Mouse (Mus musculus) R1 (cell line): ENCODE results near the gene Ncan.
A peak's percentile ranks its signal among the peaks of the same experiment; 100 is the strongest.

Experiments
- DNase-seq: peaks from one replicate; pipeline ENCODE4 v3.0.0-alpha.2; 2018; ENCODE audit warnings: low read depth, low spot score

Ncan gene

GRCm38 (mm10) chr8:70120667-70121066 lies at the start of gene Ncan:
TSS of gene Ncan (minus strand) at chr8:70120873.
- peak; percentile 94 for DNase-seq

DNA sequence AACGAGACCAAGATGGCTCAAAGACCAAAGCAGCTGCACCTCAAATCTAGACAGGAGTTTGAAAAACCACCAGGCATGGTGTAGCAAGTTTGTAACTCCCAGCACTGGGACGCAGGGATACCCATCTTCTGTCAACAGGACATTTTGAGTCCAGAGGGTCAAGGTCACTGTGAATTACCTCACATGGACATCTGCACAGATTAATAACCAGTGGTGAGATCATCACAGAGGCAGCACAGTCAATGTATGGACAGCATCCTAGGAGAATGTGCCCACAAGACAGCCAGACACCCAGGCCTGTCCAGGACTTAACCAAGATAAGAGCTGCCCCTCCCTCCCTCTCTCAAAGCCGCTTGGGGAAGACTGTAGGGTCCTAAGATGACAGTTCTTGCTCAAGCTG lies 49.4 kb upstream of the Ncan start:
- no peak for DNase-seq

GRCm38 (mm10) chr8:70166504-70167110 lies 45.9 kb upstream of the Ncan start:
- peak; percentile 75 for DNase-seq

DNA sequence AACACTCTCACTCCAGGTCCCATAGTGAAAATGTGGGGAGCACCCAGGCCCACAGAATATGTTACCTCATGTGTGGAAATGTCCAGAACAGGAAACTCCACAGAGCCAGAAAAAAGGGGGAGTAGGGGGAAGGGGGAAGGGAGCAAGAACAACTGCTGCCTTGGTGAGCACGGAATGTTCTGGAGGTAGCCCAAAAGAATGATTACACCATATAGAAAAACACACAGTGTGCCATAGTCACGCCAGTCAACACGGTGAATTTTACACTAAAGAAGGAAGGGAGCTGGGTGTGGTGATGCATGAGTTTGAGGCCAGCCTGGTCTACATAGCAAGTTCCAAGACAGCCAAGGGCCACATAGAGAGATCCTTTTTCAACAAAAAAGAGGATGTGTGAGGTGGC lies 42.6 kb upstream of the Ncan start:
- DNase-seq, result no peak

DNA sequence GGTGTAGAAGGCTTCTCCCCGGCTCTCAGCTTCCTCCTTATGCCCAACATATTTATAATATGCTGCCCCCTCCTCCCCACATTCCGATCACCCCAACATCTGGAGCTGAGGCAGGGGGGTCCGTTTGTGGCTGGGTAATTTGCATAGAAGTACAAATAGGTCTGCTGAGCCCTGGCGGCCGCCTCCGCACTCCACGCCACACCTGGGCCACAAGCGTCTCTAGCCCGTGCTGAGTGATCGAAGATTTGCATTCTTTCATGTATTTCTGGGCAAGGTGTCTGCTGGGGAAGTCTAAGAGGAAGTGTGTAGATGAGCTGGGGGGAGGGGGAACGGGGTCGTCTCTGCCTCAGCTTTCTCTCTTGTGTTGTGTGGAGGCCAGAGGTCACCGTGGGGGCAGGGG lies 39.3 kb upstream of the Ncan start:
- DNase-seq, result no peak

- DNase-seq, result no peak
Observed at GRCm38 (mm10) chr8:70159211-70159610, 38.5 kb upstream of the Ncan start.

- DNase-seq, result peak; percentile 82
Observed at GRCm38 (mm10) chr8:70158069-70158853, 37.6 kb upstream of the Ncan start.

DNA sequence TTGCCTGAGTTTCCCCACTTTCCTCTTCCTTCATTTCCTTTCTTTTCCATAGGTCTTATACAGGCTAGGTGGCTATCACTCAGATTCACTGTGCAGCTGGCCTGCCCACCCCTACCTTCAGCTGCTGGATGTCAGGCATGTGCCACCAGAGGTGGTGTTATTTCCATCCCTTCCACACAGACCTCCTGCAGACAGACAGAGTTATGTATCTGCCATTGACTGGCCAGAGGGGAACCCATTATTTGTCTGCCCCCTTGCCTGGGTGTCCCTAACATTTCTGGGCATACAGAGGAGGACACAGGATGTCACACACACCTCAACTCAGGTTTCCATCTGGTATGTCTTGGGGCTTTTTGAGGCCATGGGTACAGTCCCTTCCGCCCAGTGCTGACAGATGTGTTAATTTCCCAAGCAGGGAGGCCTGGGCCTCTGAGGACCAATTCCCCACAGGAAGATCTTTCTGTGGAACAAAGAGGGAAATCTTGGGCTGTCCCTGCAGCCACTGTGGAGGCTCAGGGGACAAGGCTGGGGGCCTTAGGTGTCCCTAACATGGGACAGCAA lies 36.6 kb upstream of the Ncan start:
- DNase-seq, result no peak

- peak; percentile 93 for DNase-seq
Observed at GRCm38 (mm10) chr8:70152537-70153257, 32.0 kb upstream of the Ncan start.

GRCm38 (mm10) chr8:70150158-70150557 lies 29.5 kb upstream of the Ncan start:
- no peak for DNase-seq

- no peak for DNase-seq
Observed at GRCm38 (mm10) chr8:70147678-70148607, 27.3 kb upstream of the Ncan start.

DNA sequence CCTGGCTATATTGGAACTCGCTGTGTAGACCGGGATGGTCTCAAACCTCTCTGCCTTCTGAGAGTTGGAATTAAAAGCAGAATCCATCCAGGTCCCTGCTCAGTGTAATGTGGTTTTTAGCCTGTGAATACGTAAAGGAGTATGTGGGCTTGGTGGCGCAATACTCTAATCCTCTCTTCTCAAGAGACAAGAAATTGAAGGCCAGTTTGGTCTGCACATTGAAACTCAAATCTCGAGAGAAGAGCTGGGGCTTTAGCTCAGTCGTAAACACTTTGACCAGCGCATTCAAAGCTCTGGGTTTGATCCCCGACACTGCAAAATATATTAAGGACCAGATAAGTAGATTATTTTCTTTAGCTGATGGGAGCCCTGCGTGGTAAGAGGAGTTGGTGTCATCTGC lies 19.3 kb upstream of the Ncan start:
- DNase-seq, result no peak

DNA sequence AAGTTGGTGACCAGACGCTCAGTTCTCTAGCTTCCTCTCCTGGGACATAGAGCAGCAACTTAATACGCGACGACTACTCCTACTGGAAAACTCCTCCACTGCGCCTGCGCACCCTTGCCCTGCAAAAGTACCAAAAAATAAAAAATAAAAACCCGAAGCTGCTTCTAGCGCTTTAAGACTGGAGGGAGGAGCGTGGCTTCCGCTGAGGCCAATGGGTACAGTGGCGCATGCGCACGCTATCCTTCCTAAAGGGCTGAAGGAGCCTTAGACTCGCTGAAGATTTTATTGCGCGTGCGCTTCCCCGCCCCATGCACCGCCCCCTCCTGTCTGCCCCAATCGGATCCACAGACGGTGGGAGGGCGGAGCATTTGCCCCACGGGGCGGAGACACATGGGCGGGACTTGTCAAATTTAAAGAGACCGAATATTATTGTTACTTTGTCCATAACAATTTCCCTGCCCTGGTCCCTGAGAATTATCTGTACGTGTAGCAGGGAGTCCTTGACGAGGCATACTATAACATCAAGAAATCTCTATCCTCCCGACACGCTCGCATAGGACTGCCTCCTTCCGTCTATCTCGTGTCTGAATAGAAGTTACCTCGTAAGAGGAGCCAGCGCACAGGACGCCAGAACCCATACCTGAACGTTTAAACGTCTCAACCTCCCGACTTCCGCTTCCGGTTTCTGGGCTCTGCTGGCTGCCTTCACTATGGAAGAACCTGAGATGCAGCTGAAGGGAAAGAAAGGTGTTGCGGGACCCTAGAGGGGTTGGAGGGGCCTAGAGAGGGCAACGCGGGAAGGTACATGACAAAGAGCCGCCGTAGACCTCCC lies 18.6 kb upstream of the Ncan start, which contains the start of the genes Rfxank, Borcs8 and Mef2b:
Gene Rfxank, minus strand, starts transcription at position 129 of the 832 bp plus-strand sequence.
Gene Borcs8, plus strand, starts transcription at position 474 of the 832 bp plus-strand sequence.
Gene Mef2b, plus strand, starts transcription at position 686 of the 832 bp plus-strand sequence.
- peak; percentile 99 for DNase-seq

GRCm38 (mm10) chr8:70137890-70138289 lies 17.2 kb upstream of the Ncan start:
- DNase-seq, result no peak

DNA sequence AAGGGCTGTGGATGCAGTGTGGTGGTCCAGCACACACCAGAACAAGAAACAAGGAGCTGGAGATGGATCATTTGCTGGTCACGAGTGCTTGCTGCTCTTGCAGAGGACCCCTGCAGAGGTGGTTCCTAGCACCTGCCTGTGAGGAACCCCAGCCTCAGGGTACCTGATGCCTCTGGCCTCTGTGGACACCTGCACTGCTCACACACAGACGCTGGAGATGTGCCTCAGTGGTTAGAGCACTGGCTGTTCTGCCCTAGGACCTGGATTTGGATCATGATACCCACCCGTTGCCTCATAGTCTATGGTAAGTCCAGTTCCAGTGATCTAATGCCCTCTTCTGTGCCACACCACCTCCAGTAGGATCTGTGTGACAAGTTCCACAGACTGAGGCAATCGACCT lies 15.9 kb upstream of the Ncan start:
- DNase-seq, result no peak

- no peak for DNase-seq
Observed at GRCm38 (mm10) chr8:70134931-70135330, 14.3 kb upstream of the Ncan start.

DNA sequence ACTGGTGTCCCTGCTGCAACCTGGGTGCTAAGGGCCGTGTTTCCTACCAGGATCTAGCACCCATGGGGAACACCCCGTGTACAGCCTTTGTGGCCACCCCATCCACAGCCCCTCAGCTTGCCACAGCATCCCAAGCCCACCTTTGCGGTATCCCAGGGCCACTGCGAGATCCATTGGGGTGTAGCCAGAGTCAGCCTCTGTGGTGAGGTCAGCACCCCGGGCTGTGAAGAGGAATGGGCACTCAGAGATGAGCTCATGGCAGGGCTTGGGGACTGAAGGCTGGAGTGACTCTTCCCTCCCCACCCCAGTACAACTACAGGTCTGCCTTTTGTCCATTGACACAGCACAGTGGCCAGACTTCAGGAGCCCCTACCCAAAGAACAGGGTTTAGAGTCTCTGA lies 13.4 kb upstream of the Ncan start:
- no peak for DNase-seq

DNA sequence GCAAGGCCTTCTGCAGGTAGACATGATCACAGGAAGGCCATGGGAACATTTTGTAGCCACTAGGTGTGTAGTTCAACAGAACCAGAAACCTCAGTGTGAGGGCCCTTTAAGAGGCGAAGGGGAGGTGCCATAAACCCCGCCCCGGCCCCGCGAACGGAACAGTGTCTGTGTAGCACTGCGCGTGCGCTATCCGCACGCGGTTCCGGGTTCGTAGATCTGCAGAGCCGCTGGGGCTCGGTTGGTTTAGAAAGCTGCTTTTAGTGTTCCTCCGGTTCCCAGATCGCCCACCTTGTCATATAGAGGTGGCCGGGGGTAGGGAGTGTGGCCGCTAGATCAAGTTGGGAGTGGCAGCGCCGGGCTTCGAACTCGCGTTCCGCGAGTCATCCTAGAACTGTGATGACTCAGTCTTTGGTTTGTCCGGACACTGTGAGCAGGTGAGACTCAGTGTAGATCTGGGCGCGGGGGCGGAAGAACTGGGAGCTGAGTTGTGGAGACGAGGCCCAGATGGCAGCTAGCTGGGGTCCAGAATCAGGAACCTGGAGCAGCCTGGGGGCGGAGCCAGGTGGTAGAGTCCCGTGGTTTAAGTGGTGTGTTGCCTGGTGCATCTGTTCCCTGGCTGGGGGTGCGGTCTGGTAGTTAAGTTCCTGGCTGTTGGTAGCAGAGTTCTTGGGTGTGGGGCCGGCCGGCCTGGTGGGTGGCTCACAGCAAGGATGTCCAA lies 10.7 kb upstream of the Ncan start, which contains the start of gene Nr2c2ap:
Gene Nr2c2ap, plus strand, starts transcription at position 168 of the 718 bp plus-strand sequence.
- peak; percentile 94 for DNase-seq

- peak; percentile 39 for DNase-seq
Observed at GRCm38 (mm10) chr8:70130066-70130465, 9.4 kb upstream of the Ncan start.
